Mouse (Mus musculus) ES-Bruce4 (cell line): ENCODE results near the gene Tuba1a. TPM values are rescaled to one million over a fixed set of nuclear protein-coding genes. Genes with fewer than 3 reads are reported as not detected.
"Not testable (repeated sequence)": the region's sequence is repeated elsewhere in the genome, so short reads cannot be mapped to it uniquely, and the experiment has no call there.

Source experiments
- H3K27ac ChIP-seq: 2 replicates; pipeline ENCODE4 v1.5.1; 2012; ENCODE audit warnings: low read length, inconsistent platforms; ENCODE audit not compliant: insufficient read depth
- H3K27me3 ChIP-seq: 2 replicates; pipeline ENCODE4 v1.6.1; 2012; ENCODE audit warnings: mild to moderate bottlenecking, low read length, inconsistent platforms; ENCODE audit not compliant: control insufficient read depth, poor library complexity, insufficient read depth, severe bottlenecking
- H3K36me3 ChIP-seq: 2 replicates; pipeline ENCODE4 v1.6.1; 2012; ENCODE audit warnings: inconsistent platforms, mild to moderate bottlenecking, low read length, moderate library complexity; ENCODE audit not compliant: control insufficient read depth, poor library complexity, insufficient read depth, severe bottlenecking
- H3K4me1 ChIP-seq: one replicate; pipeline ENCODE4 v1.8.1; 2011; ENCODE audit warnings: low read length; ENCODE audit not compliant: control insufficient read depth, insufficient read depth
- H3K4me3 ChIP-seq: 2 replicates; pipeline ENCODE4 v1.5.1; 2011; ENCODE audit warnings: low read depth, mild to moderate bottlenecking, low read length
- H3K9ac ChIP-seq: 2 replicates; pipeline ENCODE4 v1.6.1; 2012; ENCODE audit warnings: low read depth, mild to moderate bottlenecking, inconsistent platforms; ENCODE audit not compliant: poor library complexity, severe bottlenecking
- H3K9me3 ChIP-seq: replicated peaks from 2 replicates; pipeline ENCODE4 v1.6.1; 2012; ENCODE audit warnings: mild to moderate bottlenecking, low read length, inconsistent platforms; ENCODE audit not compliant: control insufficient read depth, poor library complexity, insufficient read depth, severe bottlenecking
- CTCF ChIP-seq: IDR thresholded peaks from one replicate; pipeline ENCODE4 v1.8.1; 2011; ENCODE audit warnings: low read depth, low read length
- EP300 ChIP-seq: IDR thresholded peaks from 2 replicates; pipeline ENCODE4 v1.6.1; 2011; ENCODE audit warnings: low read depth, low read length; ENCODE audit not compliant: insufficient read depth
- POLR2A ChIP-seq: IDR thresholded peaks from one replicate; pipeline ENCODE4 v1.8.1; 2011; ENCODE audit warnings: low read length; ENCODE audit not compliant: insufficient read depth
- polyA plus RNA-seq: library from polyadenylated mRNA; stranded (reverse); fragments of >200 nt; gene quantifications from 2 replicates; pipeline ENCODE4 v1.2.4, GENCODE M21; 2011; ENCODE audit warnings: low read depth; ENCODE audit not compliant: missing spikeins, insufficient read depth, insufficient read length

Tuba1a gene
- polyA plus RNA-seq, 1 experiment = 700 TPM

DNA sequence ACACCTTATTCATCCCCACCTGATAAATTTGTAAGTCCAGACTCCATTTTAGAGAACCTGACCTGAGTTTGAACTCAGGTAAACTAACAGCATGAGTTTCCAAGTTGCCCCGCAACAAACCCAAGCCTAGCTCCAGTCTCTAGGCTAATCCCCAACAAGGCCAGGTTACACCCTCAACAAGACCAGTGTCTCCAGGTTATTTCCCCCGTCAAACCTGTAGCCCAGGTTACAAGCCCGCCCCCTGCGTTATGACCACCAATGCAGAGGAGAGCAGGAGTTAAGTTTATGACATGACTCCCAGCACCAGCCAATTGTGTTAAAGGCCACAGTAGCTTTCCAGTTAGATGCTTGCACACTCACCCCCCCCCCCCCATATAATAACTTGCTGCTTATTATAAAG lies 10.4 kb downstream of the Tuba1a start:
- H3K9ac ChIP-seq = no peak overlapping the region
- no peaks in the 10 kb centered on the region for H3K27me3 ChIP-seq
- H3K36me3 ChIP-seq = no peaks in the 10 kb centered on the region
- no peak overlapping the region for H3K4me3 ChIP-seq
- H3K9me3 ChIP-seq = no peaks in the 10 kb centered on the region
- H3K4me1 ChIP-seq = no peaks in the 10 kb centered on the region
- H3K27ac ChIP-seq = no peak overlapping the region; the same call in 1 of the 2 replicates
- TF ChIP-seq CTCF = no peak
- TF ChIP-seq POLR2A = no peak
- no peak for TF ChIP-seq EP300

DNA sequence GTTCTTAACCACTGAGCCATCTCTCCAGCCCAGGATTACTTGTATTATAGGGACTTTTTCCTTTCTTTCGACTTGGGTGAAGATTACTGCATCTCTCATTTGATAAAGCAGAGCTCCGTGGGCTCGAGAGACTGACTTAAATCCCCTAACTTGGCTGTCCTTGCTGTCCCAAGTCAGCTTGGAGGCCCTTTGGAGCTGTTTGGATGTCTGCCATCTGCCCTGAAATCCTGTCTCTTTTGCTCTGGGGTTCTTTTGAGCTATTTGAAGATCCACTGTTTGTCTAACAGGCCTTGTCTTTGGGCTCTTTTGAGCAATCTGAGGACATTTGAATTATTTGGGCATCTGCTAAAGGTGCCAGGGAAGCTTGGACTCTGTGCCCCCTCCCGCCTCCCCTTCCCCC lies 11.4 kb downstream of the Tuba1a start:
- no peak overlapping the region for H3K9ac ChIP-seq
- TF ChIP-seq CTCF = no peak
- TF ChIP-seq EP300 = no peak
- TF ChIP-seq POLR2A = no peak
- H3K27ac ChIP-seq = no peak overlapping the region
- H3K4me1 ChIP-seq = no peaks in the 10 kb centered on the region
- H3K36me3 ChIP-seq = no peaks in the 10 kb centered on the region
- no peaks in the 10 kb centered on the region for H3K27me3 ChIP-seq
- no peaks in the 10 kb centered on the region for H3K9me3 ChIP-seq
- no peak overlapping the region for H3K4me3 ChIP-seq

- Histone ChIP-seq H3K4me1 (no peaks in the 10 kb centered on the region), H3K4me3 (no peak overlapping the region), H3K9ac (no peak overlapping the region), H3K27ac (no peak overlapping the region), H3K27me3 (no peaks in the 10 kb centered on the region), H3K9me3 (no peaks in the 10 kb centered on the region), H3K36me3 (no peaks in the 10 kb centered on the region)
- TF ChIP-seq CTCF = no peak
- no peak for TF ChIP-seq POLR2A
- no peak for TF ChIP-seq EP300
Observed at GRCm38 (mm10) chr15:98941539-98941938, 12.0 kb downstream of the Tuba1a start.

- Histone ChIP-seq H3K27me3 (no peaks in the 10 kb centered on the region), H3K9me3 (no peaks in the 10 kb centered on the region), H3K4me1 (no peaks in the 10 kb centered on the region), H3K36me3 (no peaks in the 10 kb centered on the region), H3K9ac (no peak overlapping the region), H3K27ac (no peak overlapping the region), H3K4me3 (no peak overlapping the region)
- no peak for TF ChIP-seq CTCF
- TF ChIP-seq EP300 = no peak
- TF ChIP-seq POLR2A = no peak
Observed at GRCm38 (mm10) chr15:98940816-98941215, 12.7 kb downstream of the Tuba1a start.

DNA sequence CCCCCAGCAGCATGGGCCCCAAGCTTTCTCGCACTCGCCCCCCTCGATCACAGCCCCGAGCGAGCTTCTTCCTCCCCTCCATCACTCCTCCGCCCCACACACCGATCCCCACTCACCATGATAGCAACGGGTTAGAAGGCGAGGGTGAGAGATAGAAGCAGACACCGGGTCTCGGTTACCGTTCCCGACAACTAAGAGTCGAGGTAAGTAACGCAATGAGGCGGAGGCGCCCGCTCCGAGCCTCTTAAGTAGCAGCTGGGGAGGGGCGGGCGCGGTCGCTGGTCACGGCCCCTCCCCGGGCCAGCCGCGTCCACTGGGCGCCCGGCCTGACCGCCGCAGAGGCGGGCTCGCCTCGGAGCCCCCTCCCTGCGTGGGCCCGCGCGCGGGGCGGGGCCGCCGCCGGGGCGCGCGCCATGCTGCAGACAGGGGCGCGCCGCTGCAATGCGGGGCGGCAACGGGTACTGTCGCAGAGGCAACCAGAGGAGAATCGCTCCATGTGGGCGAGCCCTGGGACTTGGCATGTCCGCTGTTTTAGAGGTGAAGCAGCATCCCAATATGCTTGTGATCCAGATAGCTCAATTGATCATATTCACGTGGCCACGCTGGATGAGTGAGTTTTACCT lies 19.2 kb downstream of the Tuba1a start, which contains the start of gene Tuba1b:
Gene Tuba1b, minus strand, starts transcription at position 349 of the 623 bp plus-strand sequence.
- peaks cover 17% of the 10 kb centered on the region for H3K36me3 ChIP-seq
- TF ChIP-seq POLR2A (peak; percentile 68), CTCF (no peak), EP300 (0 out of 2 replicates have a peak, but pooled peaks have one; percentile 27)
- H3K27me3 ChIP-seq = no peaks in the 10 kb centered on the region
- peak within 1 kb of the TSS; percentile 86 for H3K4me3 ChIP-seq
- H3K27ac ChIP-seq = peak within 1 kb of the TSS; percentile 84
- H3K9ac ChIP-seq = peak within 1 kb of the TSS; percentile 93
- H3K9me3 ChIP-seq = no peaks in the 10 kb centered on the region
- no peaks in the 10 kb centered on the region for H3K4me1 ChIP-seq

DNA sequence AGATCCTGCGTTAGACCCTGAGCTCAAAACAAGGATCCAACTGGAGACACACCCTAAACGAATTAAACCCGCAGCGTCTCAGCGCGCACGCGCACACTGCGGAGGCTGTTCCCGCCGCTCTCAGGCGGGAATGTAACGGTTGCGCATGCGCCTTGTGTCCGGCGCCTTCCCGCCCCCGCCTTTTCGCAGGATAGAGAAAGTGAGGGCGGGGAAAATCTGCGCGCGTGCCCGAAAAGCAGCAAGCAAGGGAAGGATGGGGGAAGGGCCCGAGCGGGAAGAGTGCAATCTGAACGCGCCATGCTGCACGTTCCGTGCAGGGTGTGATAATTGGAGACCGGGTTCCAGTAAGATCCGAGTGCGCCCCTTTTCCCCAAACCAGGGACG lies 19.7 kb downstream of the Tuba1a start:
- H3K27me3 ChIP-seq = no peaks in the 10 kb centered on the region
- H3K36me3 ChIP-seq = peaks cover 17% of the 10 kb centered on the region
- TF ChIP-seq EP300 (peak; percentile 39; the same call in 1 of the 2 replicates), CTCF (no peak), POLR2A (peak; percentile 47)
- peak overlapping the region; percentile 83 for H3K27ac ChIP-seq
- no peaks in the 10 kb centered on the region for H3K9me3 ChIP-seq
- H3K4me1 ChIP-seq = no peaks in the 10 kb centered on the region
- peak overlapping the region; percentile 86 for H3K4me3 ChIP-seq
- H3K9ac ChIP-seq = peak overlapping the region; percentile 93

DNA sequence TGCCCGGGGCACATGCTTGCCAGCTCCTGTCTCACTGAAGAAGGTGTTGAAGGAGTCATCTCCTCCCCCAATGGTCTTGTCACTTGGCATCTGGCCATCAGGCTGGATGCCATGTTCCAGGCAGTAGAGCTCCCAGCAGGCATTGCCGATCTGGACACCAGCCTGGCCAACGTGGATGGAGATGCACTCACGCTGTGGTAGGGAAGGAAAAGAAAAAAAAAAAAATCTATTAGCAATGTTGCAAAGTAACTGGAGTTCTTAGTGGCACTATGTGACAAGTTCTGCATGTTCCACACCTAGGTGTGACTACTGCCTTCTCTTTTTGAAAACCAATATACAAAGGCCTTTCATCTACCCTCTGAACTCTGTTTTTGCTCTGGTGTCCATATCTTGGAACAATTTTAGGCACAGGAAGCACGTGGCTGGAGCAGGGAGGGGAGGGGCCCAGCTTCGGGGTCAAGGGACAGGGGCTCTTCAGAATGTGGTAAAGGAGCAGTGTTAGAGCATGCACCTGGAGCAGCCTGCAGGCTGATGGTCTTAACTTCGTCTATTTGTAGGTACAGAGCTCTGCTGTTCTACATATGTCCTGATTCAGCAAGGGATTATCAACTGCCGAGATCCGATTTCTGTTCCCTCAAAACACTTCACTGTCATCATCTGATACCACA lies 20.4 kb downstream of the Tuba1a start:
- peak overlapping the region; percentile 93 for H3K9ac ChIP-seq

More for the DNA sequence above, 20.4 kb downstream of the Tuba1a start:
- not testable (repeated sequence) for H3K4me1 ChIP-seq, H3K27me3 ChIP-seq, H3K9me3 ChIP-seq
- Histone ChIP-seq H3K27ac (peak overlapping the region; percentile 64), H3K4me3 (peak overlapping the region; percentile 86), H3K36me3 (peaks cover 17% of the 10 kb centered on the region)
